8 mouse cellular contexts compared by ENCODE assay signal in genomic region chr15:102278726-102279091, GRCm38 (mm10). TPM values are rescaled to one million over a fixed set of nuclear protein-coding genes. Genes with fewer than 3 reads are reported as not detected.
A peak's percentile ranks its signal among the peaks of the same experiment; 100 is the strongest.
DNase-seq lines count a peak whose midpoint lies in the region; ATAC-seq and TF ChIP-seq lines count a peak whose summit lies in the region.

No protein-coding gene starts in this region.

- H3K4me3 ChIP-seq in heart, embryonic 12.5 days = peak overlapping the region; percentile 65
- H3K4me3 ChIP-seq in C2C12 (ENCODE audit: insufficient read depth, poor library complexity, severe bottlenecking) = peak overlapping the region; percentile 78
- H3K4me3 ChIP-seq in forebrain, embryonic 12.5 days (replicated peaks) = peak overlapping the region; percentile 92
- H3K4me3 ChIP-seq in liver, embryonic 14.5 days (ENCODE audit: insufficient read depth in 1 of 2, low read depth in 2 of 2, low read length in 2 of 2) = peak overlapping the region; percentile 72 to 84

- intact Hi-C loops in heart, postnatal 10 days (cut with DNase I) = loop anchor here (1.0 kb wide), 1 partner anchor 32 kb away; no protein-coding TSS in a partner anchor

- peak overlapping the region; percentile 83 for H3K9ac ChIP-seq in heart, embryonic 12.5 days
- H3K9ac ChIP-seq in forebrain, embryonic 12.5 days = peak overlapping the region; percentile 88
- H3K9ac ChIP-seq in liver, embryonic 14.5 days (replicated peaks) = peak overlapping the region; percentile 65

- DNase-seq in heart, postnatal 10 days = no peak
- DNase-seq in liver, embryonic 14.5 days (ENCODE audit: low read depth in 3 of 3, low spot score in 3 of 3) = no peak
- no peak for DNase-seq in urinary bladder, postnatal 4 days (ENCODE audit: low spot score in 2 of 2)
- DNase-seq in spleen, adult 12 weeks (ENCODE audit: low spot score) = no peak
- DNase-seq in adrenal gland, adult 2 months = no peak

- peaks cover 25% of the 10 kb centered on the region for H3K79me3 ChIP-seq in C2C12 (ENCODE audit: low read depth)

- H3ac ChIP-seq in C2C12 (ENCODE audit: control insufficient read depth, insufficient read length, low read depth) = peak overlapping the region; percentile 77

- no peaks in the 10 kb centered on the region for H3K9me3 ChIP-seq in heart, embryonic 12.5 days (replicated peaks)
- no peaks in the 10 kb centered on the region for H3K9me3 ChIP-seq in forebrain, embryonic 12.5 days
- H3K9me3 ChIP-seq in liver, embryonic 14.5 days (ENCODE audit: control insufficient read depth, low read length) = no peaks in the 10 kb centered on the region

- H3K79me2 ChIP-seq in C2C12 (ENCODE audit: control insufficient read depth, insufficient read depth) = peaks cover 28% of the 10 kb centered on the region

- ATAC-seq in heart, embryonic 12.5 days (ENCODE audit: insufficient number of reproducible peaks, low FRiP score) = no peak
- peak; percentile 24; the same call in 1 of the 2 replicates for ATAC-seq in forebrain, embryonic 12.5 days (ENCODE audit: low FRiP score)
- no peak for ATAC-seq in liver, embryonic 14.5 days (ENCODE audit: insufficient read depth)

- no peaks in the 10 kb centered on the region for H3K27me3 ChIP-seq in heart, embryonic 12.5 days (replicated peaks)
- H3K27me3 ChIP-seq in C2C12 (ENCODE audit: control insufficient read depth, insufficient read depth, insufficient read length) = no peaks in the 10 kb centered on the region
- no peaks in the 10 kb centered on the region for H3K27me3 ChIP-seq in forebrain, embryonic 12.5 days
- no peaks in the 10 kb centered on the region for H3K27me3 ChIP-seq in liver, embryonic 14.5 days (ENCODE audit: control insufficient read depth, insufficient read depth, low read length)

- H3K36me3 ChIP-seq in heart, embryonic 12.5 days = peaks cover 18% of the 10 kb centered on the region
- peaks cover 20% of the 10 kb centered on the region for H3K36me3 ChIP-seq in C2C12 (ENCODE audit: control insufficient read depth, insufficient read depth)
- H3K36me3 ChIP-seq in forebrain, embryonic 12.5 days (replicated peaks) = peaks cover 18% of the 10 kb centered on the region
- no peaks in the 10 kb centered on the region for H3K36me3 ChIP-seq in liver, embryonic 14.5 days (replicated peaks; ENCODE audit: control insufficient read depth, insufficient read depth, low read depth)

- peaks cover 23% of the 10 kb centered on the region for H3K4me1 ChIP-seq in heart, embryonic 12.5 days (replicated peaks)
- H3K4me1 ChIP-seq in forebrain, embryonic 12.5 days = peaks cover 18% of the 10 kb centered on the region
- peaks cover 24 to 25% of the 10 kb centered on the region in 2 experiments for H3K4me1 ChIP-seq in liver, embryonic 14.5 days (replicated peaks; ENCODE audit: control insufficient read depth in 2 of 2, insufficient read depth in 2 of 2, low read length in 1 of 2)

- peak overlapping the region; percentile 90 for H3K4me2 ChIP-seq in heart, embryonic 12.5 days
- H3K4me2 ChIP-seq in forebrain, embryonic 12.5 days = peak overlapping the region; percentile 93
- peak overlapping the region; percentile 97 for H3K4me2 ChIP-seq in liver, embryonic 14.5 days (ENCODE audit: low read depth)

- no peak for TF ChIP-seq EP300 in liver, embryonic 14.5 days (IDR thresholded peaks at IDR 0.05; ENCODE audit: low read depth)

- H3K27ac ChIP-seq in heart, embryonic 12.5 days (ENCODE audit: poor library complexity, severe bottlenecking) = peak overlapping the region; percentile 81
- peak overlapping the region; percentile 73 for H3K27ac ChIP-seq in forebrain, embryonic 12.5 days
- peak overlapping the region; percentile 49 for H3K27ac ChIP-seq in liver, embryonic 14.5 days

- WGBS in heart, embryonic 12.5 days = 29% methylated on average over 7 of the region's 7 CpGs
- 35% methylated on average over 7 of the region's 7 CpGs for WGBS in forebrain, embryonic 12.5 days
- WGBS in liver, embryonic 14.5 days (ENCODE audit: insufficient replicate concordance) = 16% methylated on average over 7 of the region's 7 CpGs

- no peak for TF ChIP-seq CTCF in C2C12 (IDR thresholded peaks at IDR 0.05; ENCODE audit: control insufficient read depth, insufficient read depth, insufficient read length)
- TF ChIP-seq CTCF in liver, embryonic 14.5 days (IDR thresholded peaks at IDR 0.05; ENCODE audit: low read depth) = no peak

TF ChIP-seq in C2C12, 6 proteins besides CTCF, POLR2A, EP300 and RAD21:
- no peak for TF ChIP-seq MYOG (IDR thresholded peaks at IDR 0.05; ENCODE audit: control insufficient read depth, extremely low read depth, insufficient read length)
- no peak for TF ChIP-seq MAX (IDR thresholded peaks at IDR 0.05)
- no peak for TF ChIP-seq USF1 (IDR thresholded peaks at IDR 0.05; ENCODE audit: low read depth)
- no peak for TF ChIP-seq CEBPB (IDR thresholded peaks at IDR 0.05; ENCODE audit: low read depth)
- no peak for TF ChIP-seq MYOD1 (IDR thresholded peaks at IDR 0.05; ENCODE audit: control insufficient read depth, insufficient read length, low read depth)
- TF ChIP-seq FOSL1 (IDR thresholded peaks at IDR 0.05; ENCODE audit: insufficient read depth, low read length, poor library complexity, severe bottlenecking) = no peak

RNA-seq across cellular contexts. Expression of gene Mfsd5, which starts 0.5 kb away (rescaled TPM):
- polyA plus RNA-seq in heart, embryonic 12.5 days (2016; fragmentation: Nextera tagmentation; extraction: Ambion mirVana) = 46.2 and 48.2 TPM in 2 replicates
- 10 to 100 TPM; 20.6 to 23.8 TPM for total RNA-seq in heart, postnatal 10 days (2021)
- 126 TPM for polyA plus RNA-seq in C2C12 (2012; fragmentation: generic; extraction: Trizol)
- polyA plus RNA-seq in forebrain, embryonic 12.5 days (2016; fragmentation: Nextera tagmentation; extraction: Ambion mirVana) = 48.9 and 50.5 TPM in 2 replicates
- polyA plus RNA-seq in liver, embryonic 14.5 days (2012; rRNA removed) = 13.4 and 15.4 TPM in 2 replicates
- polyA plus RNA-seq in liver, embryonic 14.5 days (2014; fragmentation: Nextera tagmentation; extraction: Ambion mirVana) = 21.2 and 23.5 TPM in 2 replicates
- 10 to 100 TPM; 38.2 to 46.3 TPM for total RNA-seq in adrenal gland, adult 2 months (2021)
- polyA plus RNA-seq in adrenal gland, adult 2 months (2012; rRNA removed) = 99.6 and 108 TPM in 2 replicates

RNA-seq across cellular contexts. Expression of gene Gm9918, which starts 8.3 kb away (rescaled TPM):
- polyA plus RNA-seq in heart, embryonic 12.5 days (2016; fragmentation: Nextera tagmentation; extraction: Ambion mirVana) = 0.19 TPM in 1 of 2 replicates, not detected in the other
- not detected for total RNA-seq in heart, postnatal 10 days (2021)
- polyA plus RNA-seq in C2C12 (2012; fragmentation: generic; extraction: Trizol) = not detected
- polyA plus RNA-seq in forebrain, embryonic 12.5 days (2016; fragmentation: Nextera tagmentation; extraction: Ambion mirVana) = 0.09 and 0.17 TPM in 2 replicates
- 0.04 TPM in 1 of 2 replicates, not detected in the other for polyA plus RNA-seq in liver, embryonic 14.5 days (2012; rRNA removed)
- 0.04 TPM in 1 of 2 replicates, not detected in the other for polyA plus RNA-seq in liver, embryonic 14.5 days (2014; fragmentation: Nextera tagmentation; extraction: Ambion mirVana)
- total RNA-seq in adrenal gland, adult 2 months (2021) = not detected
- polyA plus RNA-seq in adrenal gland, adult 2 months (2012; rRNA removed) = 0.47 and 0.87 TPM in 2 replicates

RNA-seq across cellular contexts. Expression of gene Espl1, which starts 17.4 kb away (rescaled TPM):
- polyA plus RNA-seq in heart, embryonic 12.5 days (2016; fragmentation: Nextera tagmentation; extraction: Ambion mirVana) = 24.0 and 26.1 TPM in 2 replicates
- 10 to 100 TPM in 1 of 2 experiments, 1 to 10 TPM in 1; 7.5 to 10.7 TPM for total RNA-seq in heart, postnatal 10 days (2021)
- 47.0 TPM for polyA plus RNA-seq in C2C12 (2012; fragmentation: generic; extraction: Trizol)
- polyA plus RNA-seq in forebrain, embryonic 12.5 days (2016; fragmentation: Nextera tagmentation; extraction: Ambion mirVana) = 36.9 and 42.3 TPM in 2 replicates
- polyA plus RNA-seq in liver, embryonic 14.5 days (2012; rRNA removed) = 17.0 and 17.3 TPM in 2 replicates
- 25.6 and 28.2 TPM in 2 replicates for polyA plus RNA-seq in liver, embryonic 14.5 days (2014; fragmentation: Nextera tagmentation; extraction: Ambion mirVana)
- 1 to 10 TPM in 1 of 2 experiments, under 1 TPM in 1; 0.86 to 2.5 TPM for total RNA-seq in adrenal gland, adult 2 months (2021)
- 1.8 and 2.2 TPM in 2 replicates for polyA plus RNA-seq in adrenal gland, adult 2 months (2012; rRNA removed)

RNA-seq across cellular contexts. Expression of gene Rarg, which starts 21.4 kb away (rescaled TPM):
- 12.0 TPM in 2 replicates for polyA plus RNA-seq in heart, embryonic 12.5 days (2016; fragmentation: Nextera tagmentation; extraction: Ambion mirVana)
- 10 to 100 TPM; 23.2 to 27.2 TPM for total RNA-seq in heart, postnatal 10 days (2021)
- 92.5 TPM for polyA plus RNA-seq in C2C12 (2012; fragmentation: generic; extraction: Trizol)
- polyA plus RNA-seq in forebrain, embryonic 12.5 days (2016; fragmentation: Nextera tagmentation; extraction: Ambion mirVana) = 13.1 and 16.7 TPM in 2 replicates
- 2.3 and 2.5 TPM in 2 replicates for polyA plus RNA-seq in liver, embryonic 14.5 days (2012; rRNA removed)
- 1.9 and 2.1 TPM in 2 replicates for polyA plus RNA-seq in liver, embryonic 14.5 days (2014; fragmentation: Nextera tagmentation; extraction: Ambion mirVana)
- 10 to 100 TPM; 21.0 to 35.8 TPM for total RNA-seq in adrenal gland, adult 2 months (2021)
- 29.9 and 32.4 TPM in 2 replicates for polyA plus RNA-seq in adrenal gland, adult 2 months (2012; rRNA removed)

RNA-seq across cellular contexts. Expression of gene Itgb7, which starts 47.0 kb away (rescaled TPM):
- 0.38 and 0.72 TPM in 2 replicates for polyA plus RNA-seq in heart, embryonic 12.5 days (2016; fragmentation: Nextera tagmentation; extraction: Ambion mirVana)
- total RNA-seq in heart, postnatal 10 days (2021) = 1 to 10 TPM; 1.9 to 2.0 TPM
- 58.8 TPM for polyA plus RNA-seq in C2C12 (2012; fragmentation: generic; extraction: Trizol)
- polyA plus RNA-seq in forebrain, embryonic 12.5 days (2016; fragmentation: Nextera tagmentation; extraction: Ambion mirVana) = 0.65 and 0.88 TPM in 2 replicates
- 1.6 and 2.7 TPM in 2 replicates for polyA plus RNA-seq in liver, embryonic 14.5 days (2012; rRNA removed)
- 5.6 and 5.7 TPM in 2 replicates for polyA plus RNA-seq in liver, embryonic 14.5 days (2014; fragmentation: Nextera tagmentation; extraction: Ambion mirVana)
- 1 to 10 TPM; 2.0 to 4.7 TPM for total RNA-seq in adrenal gland, adult 2 months (2021)
- polyA plus RNA-seq in adrenal gland, adult 2 months (2012; rRNA removed) = 2.3 and 2.4 TPM in 2 replicates
